Mouse (Mus musculus) neural tube, embryonic 11.5 days (tissue): ENCODE measurements around the gene Ndufb10. TPM values are rescaled to one million over a fixed set of nuclear protein-coding genes. Genes with fewer than 3 reads are reported as not detected.

Source experiments
- ATAC-seq: fragments of 200-750 bp; cut with Nextera tagmentation; 2 replicates; pipeline ENCODE4 v1.8.0; 2017; ENCODE audit warnings: moderate number of reproducible peaks, mild to moderate bottlenecking, moderate TSS enrichment, moderate library complexity; ENCODE audit not compliant: insufficient read depth, low FRiP score, low TSS enrichment
- DNase-seq: peaks from one replicate; pipeline ENCODE4 v3.0.0-alpha.2; 2015; ENCODE audit warnings: low spot score
- H3K27ac ChIP-seq: fragments of 300-500 bp; sonication (generic); 2 replicates; pipeline ENCODE4 v1.5.1; 2014; ENCODE audit warnings: low read depth, mild to moderate bottlenecking, low read length
- H3K27me3 ChIP-seq: fragments of 300-500 bp; sonication (generic); 2 replicates; pipeline ENCODE4 v1.6.1; 2014; ENCODE audit warnings: mild to moderate bottlenecking, low read length, mixed read lengths; ENCODE audit not compliant: control insufficient read depth, insufficient read depth
- H3K36me3 ChIP-seq: fragments of 300-500 bp; sonication (generic); 2 replicates; pipeline ENCODE4 v1.6.1; 2014; ENCODE audit warnings: mild to moderate bottlenecking, low read length, moderate library complexity, mixed read lengths; ENCODE audit not compliant: control insufficient read depth, insufficient read depth
- H3K4me1 ChIP-seq: fragments of 300-500 bp; sonication (generic); 2 replicates; pipeline ENCODE4 v1.6.1; 2014; ENCODE audit warnings: low read length, mixed read lengths; ENCODE audit not compliant: control insufficient read depth, insufficient read depth
- H3K4me2 ChIP-seq: fragments of 300-500 bp; sonication (generic); 2 replicates; pipeline ENCODE4 v1.6.1; 2014; ENCODE audit warnings: low read depth, mild to moderate bottlenecking, moderate library complexity
- H3K4me3 ChIP-seq: fragments of 300-500 bp; sonication (generic); 2 replicates; pipeline ENCODE4 v1.5.1; 2014; ENCODE audit warnings: low read depth, low read length
- H3K9ac ChIP-seq: fragments of 300-500 bp; sonication (generic); 2 replicates; pipeline ENCODE4 v1.6.1; 2014; ENCODE audit warnings: mild to moderate bottlenecking, low read length
- H3K9me3 ChIP-seq: fragments of 300-500 bp; sonication (generic); 2 replicates; pipeline ENCODE4 v1.6.1; 2016; ENCODE audit warnings: low read length; ENCODE audit not compliant: control insufficient read depth
- WGBS: fragments of 180-500 bp; shearing (Covaris S2); extraction: QIAGEN DNeasy Blood & Tissue Kit; methylation state at CpG from one replicate; pipeline ENCODE4 v1.1.7; 2014; 5-methylcytosine and 5-hydroxymethylcytosine counted together
- polyA plus RNA-seq: library from polyadenylated mRNA; unstranded; fragments of >200 nt; fragmentation: Nextera tagmentation; extraction: Ambion mirVana; gene quantifications from 2 replicates; pipeline ENCODE4 v1.2.1, GENCODE M21; 2014

Gene Ndufb10
- polyA plus RNA-seq, 1 experiment from 2014 or later, result 214 TPM

GRCm38 (mm10) chr17:24737135-24737810 lies 13.0 kb upstream of the Ndufb10 start:
- peak overlapping the region; percentile 59 for H3K4me3 ChIP-seq
- no peak overlapping the region for H3K27ac ChIP-seq
- H3K9me3 ChIP-seq, result no peaks in the 10 kb centered on the region
- H3K9ac ChIP-seq, result peak overlapping the region; percentile 57; the same call in 1 of the 2 replicates
- ATAC-seq, result no peak
- peak overlapping the region; percentile 90 for H3K4me2 ChIP-seq
- no peak for DNase-seq
- no peaks in the 10 kb centered on the region for H3K36me3 ChIP-seq
- H3K4me1 ChIP-seq, result no peaks in the 10 kb centered on the region
- 28% methylated on average over 8 of the region's 8 CpGs for WGBS
- H3K27me3 ChIP-seq, result no peaks in the 10 kb centered on the region

GRCm38 (mm10) chr17:24736330-24737051 lies 12.2 kb upstream of the Ndufb10 start, which contains the start of gene Msrb1:
Gene Msrb1, plus strand, starts transcription at chr17:24736642.
- Histone ChIP-seq H3K27me3 (no peaks in the 10 kb centered on the region), H3K4me3 (peak within 1 kb of the TSS; percentile 59), H3K9me3 (no peaks in the 10 kb centered on the region), H3K4me2 (peak within 1 kb of the TSS; percentile 90), H3K36me3 (no peaks in the 10 kb centered on the region), H3K9ac (peak within 1 kb of the TSS; percentile 57), H3K4me1 (no peaks in the 10 kb centered on the region), H3K27ac (no peak within 1 kb of the TSS)
- 1% methylated on average over 29 of the region's 29 CpGs for WGBS
- DNase-seq, result peak; percentile 95
- ATAC-seq, result peak; percentile 96

- ATAC-seq (no peak), DNase-seq (no peak)
- H3K4me3 ChIP-seq, result no peak overlapping the region
- H3K9me3 ChIP-seq, result no peaks in the 10 kb centered on the region
- no peaks in the 10 kb centered on the region for H3K27me3 ChIP-seq
- H3K4me1 ChIP-seq, result no peaks in the 10 kb centered on the region
- H3K36me3 ChIP-seq, result no peaks in the 10 kb centered on the region
- H3K9ac ChIP-seq, result no peak overlapping the region
- H3K27ac ChIP-seq, result no peak overlapping the region
- no peak overlapping the region for H3K4me2 ChIP-seq
- WGBS, result 89% methylated on average over 7 of the region's 7 CpGs
Measured at GRCm38 (mm10) chr17:24735446-24735845, 11.2 kb upstream of the Ndufb10 start.

GRCm38 (mm10) chr17:24734513-24734912 lies 10.2 kb upstream of the Ndufb10 start:
- DNase-seq, result no peak
- no peaks in the 10 kb centered on the region for H3K36me3 ChIP-seq
- no peak overlapping the region for H3K27ac ChIP-seq
- ATAC-seq, result no peak
- WGBS, result 84% methylated on average over 1 of the region's 1 CpGs
- no peak overlapping the region for H3K4me2 ChIP-seq
- H3K27me3 ChIP-seq, result no peaks in the 10 kb centered on the region
- H3K9me3 ChIP-seq, result no peaks in the 10 kb centered on the region
- no peaks in the 10 kb centered on the region for H3K4me1 ChIP-seq
- H3K9ac ChIP-seq, result no peak overlapping the region
- H3K4me3 ChIP-seq, result no peak overlapping the region

GRCm38 (mm10) chr17:24733434-24734050 lies 9.3 kb upstream of the Ndufb10 start:
- H3K36me3 ChIP-seq, result no peaks in the 10 kb centered on the region
- H3K4me3 ChIP-seq, result no peak overlapping the region
- ATAC-seq (no peak), DNase-seq (no peak)
- 85% methylated on average over 21 of the region's 21 CpGs for WGBS
- H3K4me1 ChIP-seq, result no peaks in the 10 kb centered on the region
- no peaks in the 10 kb centered on the region for H3K9me3 ChIP-seq
- no peak overlapping the region for H3K9ac ChIP-seq
- H3K27me3 ChIP-seq, result no peaks in the 10 kb centered on the region
- no peak overlapping the region for H3K4me2 ChIP-seq
- H3K27ac ChIP-seq, result no peak overlapping the region

- Histone ChIP-seq H3K27ac (no peak overlapping the region), H3K36me3 (no peaks in the 10 kb centered on the region), H3K9me3 (no peaks in the 10 kb centered on the region), H3K4me2 (no peak overlapping the region), H3K27me3 (no peaks in the 10 kb centered on the region), H3K9ac (no peak overlapping the region), H3K4me1 (no peaks in the 10 kb centered on the region), H3K4me3 (no peak overlapping the region)
- no peak for ATAC-seq
- DNase-seq, result no peak
- WGBS, result 77% methylated on average over 12 of the region's 12 CpGs
Measured at GRCm38 (mm10) chr17:24732233-24732935, 8.1 kb upstream of the Ndufb10 start.

GRCm38 (mm10) chr17:24730787-24731186 lies 6.5 kb upstream of the Ndufb10 start:
- Histone ChIP-seq H3K27me3 (no peaks in the 10 kb centered on the region), H3K9me3 (no peaks in the 10 kb centered on the region), H3K9ac (no peak overlapping the region), H3K36me3 (no peaks in the 10 kb centered on the region), H3K27ac (no peak overlapping the region), H3K4me1 (no peaks in the 10 kb centered on the region), H3K4me2 (no peak overlapping the region), H3K4me3 (no peak overlapping the region)
- ATAC-seq (no peak), DNase-seq (no peak)
- WGBS, result 81% methylated on average over 14 of the region's 14 CpGs

GRCm38 (mm10) chr17:24729067-24729466 lies 4.8 kb upstream of the Ndufb10 start:
- no peaks in the 10 kb centered on the region for H3K36me3 ChIP-seq
- no peak overlapping the region for H3K27ac ChIP-seq
- no peak overlapping the region for H3K9ac ChIP-seq
- H3K9me3 ChIP-seq, result no peaks in the 10 kb centered on the region
- H3K4me2 ChIP-seq, result no peak overlapping the region
- no peak for ATAC-seq
- WGBS, result 93% methylated on average over 6 of the region's 6 CpGs
- H3K27me3 ChIP-seq, result no peaks in the 10 kb centered on the region
- no peak for DNase-seq
- no peak overlapping the region for H3K4me3 ChIP-seq
- no peaks in the 10 kb centered on the region for H3K4me1 ChIP-seq
